ENCODE assay signal across 7 mouse cellular contexts in genomic region chrX:36903115-36903768, GRCm38 (mm10). TPM values are rescaled to one million over a fixed set of nuclear protein-coding genes. Genes with fewer than 3 reads are reported as not detected.
DNase-seq lines count a peak whose midpoint lies in the region; ATAC-seq lines count a peak whose summit lies in the region.

No protein-coding gene starts in this region.

- peak; percentile 95 for ATAC-seq in intestine, embryonic 15.5 days

- peak; percentile 79 to 83 for DNase-seq in adrenal gland, adult 18-20 months (ENCODE audit: low spot score in 2 of 2)
- peak; percentile 93 for DNase-seq in embryo, embryonic 11 days
- DNase-seq in gastrocnemius, postnatal 25 days, result peak; percentile 89
- DNase-seq in left cerebral cortex, postnatal 25 days (ENCODE audit: low spot score in 2 of 2), result peak; percentile 89 to 96
- peak; percentile 89 for DNase-seq in midbrain, embryonic 10.5 days (ENCODE audit: low spot score)
- peak; percentile 84 for DNase-seq in right cerebral cortex, postnatal 4 days

- H3K27me3 ChIP-seq in intestine, embryonic 15.5 days (replicated peaks), result no peaks in the 10 kb centered on the region
- H3K27me3 ChIP-seq in midbrain, embryonic 10.5 days (ENCODE audit: low read depth, poor library complexity, severe bottlenecking), result no peaks in the 10 kb centered on the region

- no peaks in the 10 kb centered on the region for H3K36me3 ChIP-seq in intestine, embryonic 15.5 days
- no peaks in the 10 kb centered on the region for H3K36me3 ChIP-seq in midbrain, embryonic 10.5 days

- peak overlapping the region; percentile 32; the same call in 1 of the 2 replicates for H3K27ac ChIP-seq in intestine, embryonic 15.5 days
- H3K27ac ChIP-seq in midbrain, embryonic 10.5 days (replicated peaks), result peak overlapping the region; percentile 88

- no peaks in the 10 kb centered on the region for H3K9me3 ChIP-seq in intestine, embryonic 15.5 days
- H3K9me3 ChIP-seq in midbrain, embryonic 10.5 days (replicated peaks), result no peaks in the 10 kb centered on the region; the same call in 1 of the 2 replicates

- H3K4me3 ChIP-seq in intestine, embryonic 15.5 days (replicated peaks), result peak overlapping the region; percentile 55
- peak overlapping the region; percentile 71 for H3K4me3 ChIP-seq in midbrain, embryonic 10.5 days

- intact Hi-C loops in left cerebral cortex, postnatal 25 days (cut with DNase I), result loop anchor here (5.0 to 10.0 kb wide), 2 partner anchors 71 to 98 kb away; no protein-coding TSS in a partner anchor

- no peaks in the 10 kb centered on the region for H3K4me1 ChIP-seq in intestine, embryonic 15.5 days (replicated peaks)
- peaks cover 6% of the 10 kb centered on the region; the same call in 1 of the 2 replicates for H3K4me1 ChIP-seq in midbrain, embryonic 10.5 days

- H3K4me2 ChIP-seq in intestine, embryonic 15.5 days (replicated peaks), result peak overlapping the region; percentile 70

- peak overlapping the region; percentile 55 for H3K9ac ChIP-seq in intestine, embryonic 15.5 days

- WGBS in intestine, embryonic 15.5 days, result 14% methylated on average over 29 of the region's 32 CpGs
- 13% methylated on average over 31 of the region's 32 CpGs for WGBS in midbrain, embryonic 10.5 days

RNA-seq across cellular contexts. Expression of gene Nkrf, which starts 0.5 kb away (rescaled TPM):
- 10 to 100 TPM; 11.8 to 13.4 TPM for total RNA-seq in adrenal gland, adult 18-20 months (2021)
- 1 to 10 TPM; 2.3 to 2.4 TPM for total RNA-seq in gastrocnemius, postnatal 25 days (2021)
- 1.7 and 2.1 TPM in 2 replicates for polyA plus RNA-seq in intestine, embryonic 15.5 days (2015; fragmentation: Nextera tagmentation; extraction: Ambion mirVana)
- total RNA-seq in left cerebral cortex, postnatal 25 days (2021), result 10 to 100 TPM; 32.5 to 34.8 TPM
- polyA plus RNA-seq in midbrain, embryonic 10.5 days (2016; fragmentation: Nextera tagmentation; extraction: Ambion mirVana), result 2.8 and 4.3 TPM in 2 replicates

RNA-seq across cellular contexts. Expression of gene C330007P06Rik, which starts 29.3 kb away (rescaled TPM):
- total RNA-seq in adrenal gland, adult 18-20 months (2021), result 10 to 100 TPM; 48.6 to 50.9 TPM
- 10 to 100 TPM; 10.9 to 11.2 TPM for total RNA-seq in gastrocnemius, postnatal 25 days (2021)
- polyA plus RNA-seq in intestine, embryonic 15.5 days (2015; fragmentation: Nextera tagmentation; extraction: Ambion mirVana), result 27.2 and 28.6 TPM in 2 replicates
- 10 to 100 TPM; 39.5 to 41.1 TPM for total RNA-seq in left cerebral cortex, postnatal 25 days (2021)
- polyA plus RNA-seq in midbrain, embryonic 10.5 days (2016; fragmentation: Nextera tagmentation; extraction: Ambion mirVana), result 30.9 and 32.1 TPM in 2 replicates

RNA-seq across cellular contexts. Expression of gene Ube2a, which starts 29.5 kb away (rescaled TPM):
- total RNA-seq in adrenal gland, adult 18-20 months (2021), result 10 to 100 TPM; 57.3 to 74.1 TPM
- 10 to 100 TPM; 35.5 to 42.7 TPM for total RNA-seq in gastrocnemius, postnatal 25 days (2021)
- 103 and 115 TPM in 2 replicates for polyA plus RNA-seq in intestine, embryonic 15.5 days (2015; fragmentation: Nextera tagmentation; extraction: Ambion mirVana)
- 10 to 100 TPM; 47.8 to 56.8 TPM for total RNA-seq in left cerebral cortex, postnatal 25 days (2021)
- 131 TPM in 2 replicates for polyA plus RNA-seq in midbrain, embryonic 10.5 days (2016; fragmentation: Nextera tagmentation; extraction: Ambion mirVana)

Comparison
In these comparisons a context has a peak if more than half of its experiments do, and no peak if none do; other contexts are left out.
1. Peak in every context shown above with its lines: DNase-seq, ATAC-seq, H3K4me3 ChIP-seq and H3K27ac ChIP-seq.